Mouse (Mus musculus) cortical plate, adult 2 months (tissue): Measurements from ENCODE around the gene Zfp639.

Source experiments
- CTCF ChIP-seq: fragments of 200-500 bp; IDR thresholded peaks from 2 replicates; pipeline ENCODE4 v1.5.1; 2011; ENCODE audit warnings: mild to moderate bottlenecking, control low read depth, low read length; ENCODE audit not compliant: insufficient read depth; ENCODE audit errors: extremely low read depth
- POLR2A ChIP-seq: fragments of 200-500 bp; IDR thresholded peaks from 2 replicates; pipeline ENCODE4 v1.6.1; 2011; ENCODE audit warnings: mild to moderate bottlenecking, low read length, control low read depth; ENCODE audit not compliant: insufficient read depth; ENCODE audit errors: extremely low read depth

GRCm38 (mm10) chr3:32496711-32497070, 13.4 kb upstream of the Zfp639 start:
- TF ChIP-seq POLR2A (no peak), CTCF (no peak)
